ENCODE assay signal across 8 mouse cellular contexts in genomic region chr1:33670164-33670616, GRCm38 (mm10). TPM values are rescaled to one million over a fixed set of nuclear protein-coding genes. Genes with fewer than 3 reads are reported as not detected.
DNase-seq lines count a peak whose midpoint lies in the region; ATAC-seq and TF ChIP-seq lines count a peak whose summit lies in the region.

No protein-coding gene starts in this region.

- peak overlapping the region; percentile 93 for H3K4me2 ChIP-seq in intestine, embryonic 15.5 days (replicated peaks)

- H3K27ac ChIP-seq in cortical plate, adult 2 months (ENCODE audit: insufficient read depth, low read length): 0 out of 2 replicates have a peak overlapping the region, but pooled peaks have one; percentile 6
- peak overlapping the region; percentile 76 for H3K27ac ChIP-seq in intestine, embryonic 15.5 days

- no peak for TF ChIP-seq CTCF in cortical plate, adult 2 months (IDR thresholded peaks at IDR 0.05; ENCODE audit: extremely low read depth, insufficient read depth, low read length)

- DNase-seq in adrenal gland, adult 18-20 months (ENCODE audit: low spot score in 2 of 2): peak; percentile 40 to 42
- DNase-seq in gastrocnemius, postnatal 14 days: peak; percentile 54
- DNase-seq in left cerebral cortex, postnatal 36 days (ENCODE audit: low spot score in 2 of 2): peak; percentile 63 to 70
- peak; percentile 80 for DNase-seq in mesoderm, embryonic 11.5 days (ENCODE audit: low read depth, low spot score)
- peak; percentile 71 for DNase-seq in right cerebral cortex, postnatal 25 days
- DNase-seq in yolk sac, embryonic 10.5 days (ENCODE audit: low spot score): peak; percentile 63

- H3K27me3 ChIP-seq in intestine, embryonic 15.5 days (replicated peaks): no peaks in the 10 kb centered on the region

- peak overlapping the region; percentile 69 for H3K9ac ChIP-seq in intestine, embryonic 15.5 days

- no peaks in the 10 kb centered on the region; the same call in 1 of the 2 replicates for H3K36me3 ChIP-seq in intestine, embryonic 15.5 days

- H3K9me3 ChIP-seq in intestine, embryonic 15.5 days: no peaks in the 10 kb centered on the region

- no peaks in the 10 kb centered on the region for H3K4me1 ChIP-seq in cortical plate, adult 2 months (ENCODE audit: control insufficient read depth, insufficient read depth, low read length)
- peaks cover 2% of the 10 kb centered on the region; the same call in 1 of the 2 replicates for H3K4me1 ChIP-seq in intestine, embryonic 15.5 days (replicated peaks)

- H3K4me3 ChIP-seq in cortical plate, adult 2 months (ENCODE audit: insufficient read depth, low read length): peak overlapping the region; percentile 85
- peak overlapping the region; percentile 55 for H3K4me3 ChIP-seq in intestine, embryonic 15.5 days (replicated peaks)

- peak; percentile 78 for TF ChIP-seq POLR2A in cortical plate, adult 2 months (IDR thresholded peaks at IDR 0.05; ENCODE audit: extremely low read depth, insufficient read depth, low read length)

- intact Hi-C loops in gastrocnemius, postnatal 14 days (cut with DNase I; ENCODE audit: low total_unique reads): no loop called here
- intact Hi-C loops in left cerebral cortex, postnatal 36 days (cut with DNase I): loop anchor here (2.0 to 5.0 kb wide), 2 partner anchors 69 to 292 kb away; no protein-coding TSS in a partner anchor

- peak; percentile 76 for ATAC-seq in intestine, embryonic 15.5 days

- WGBS in intestine, embryonic 15.5 days: under 1% methylated on average over 37 of the region's 37 CpGs

RNA-seq across cellular contexts. Expression of gene Prim2, which starts 0.6 kb away (rescaled TPM):
- total RNA-seq in adrenal gland, adult 18-20 months (2021): 1 to 10 TPM; 3.7 to 4.9 TPM
- polyA plus RNA-seq in cortical plate, adult 2 months (2012; rRNA removed): 8.9 and 9.9 TPM in 2 replicates
- total RNA-seq in gastrocnemius, postnatal 14 days (2021): 1 to 10 TPM; 1.8 to 2.7 TPM
- 29.7 and 30.8 TPM in 2 replicates for polyA plus RNA-seq in intestine, embryonic 15.5 days (2015; fragmentation: Nextera tagmentation; extraction: Ambion mirVana)
- total RNA-seq in left cerebral cortex, postnatal 36 days (2021): 1 to 10 TPM; 6.3 to 7.1 TPM

RNA-seq across cellular contexts. Expression of gene Rab23, which starts 49.5 kb away (rescaled TPM):
- 10 to 100 TPM in 1 of 2 experiments, 1 to 10 TPM in 1; 8.3 to 13.5 TPM for total RNA-seq in adrenal gland, adult 18-20 months (2021)
- 17.5 and 20.5 TPM in 2 replicates for polyA plus RNA-seq in cortical plate, adult 2 months (2012; rRNA removed)
- 1 to 10 TPM; 6.5 to 7.0 TPM for total RNA-seq in gastrocnemius, postnatal 14 days (2021)
- 18.1 and 19.1 TPM in 2 replicates for polyA plus RNA-seq in intestine, embryonic 15.5 days (2015; fragmentation: Nextera tagmentation; extraction: Ambion mirVana)
- total RNA-seq in left cerebral cortex, postnatal 36 days (2021): 10 to 100 TPM; 27.4 to 32.1 TPM

Comparison
In these comparisons a context has a peak if more than half of its experiments do, and no peak if none do; other contexts are left out.
1. Peak in every context shown above with its lines: DNase-seq, ATAC-seq, H3K4me3 ChIP-seq and H3K27ac ChIP-seq.